Mouse (Mus musculus) liver, embryonic 16.5 days (tissue): ENCODE results near the gene Bsn. TPM values are rescaled to one million over a fixed set of nuclear protein-coding genes. Genes with fewer than 3 reads are reported as not detected.

Source experiments
- ATAC-seq: fragments of 200-750 bp; cut with Nextera tagmentation; 2 replicates; pipeline ENCODE4 v1.8.0; 2017; ENCODE audit warnings: low read depth, mild to moderate bottlenecking, moderate number of reproducible peaks, moderate library complexity
- H3K27ac ChIP-seq: fragments of 300-500 bp; sonication (generic); 2 replicates; pipeline ENCODE4 v1.5.1; 2014; ENCODE audit warnings: mild to moderate bottlenecking, low read length
- H3K27me3 ChIP-seq: fragments of 300-500 bp; sonication (generic); 2 replicates; pipeline ENCODE4 v1.6.1; 2014; ENCODE audit warnings: low read depth, low read length, mixed read lengths; ENCODE audit not compliant: control insufficient read depth, insufficient read depth
- H3K36me3 ChIP-seq: fragments of 300-500 bp; sonication (generic); 2 replicates; pipeline ENCODE4 v1.6.1; 2014; ENCODE audit warnings: mild to moderate bottlenecking; ENCODE audit not compliant: control insufficient read depth, insufficient read depth
- H3K4me1 ChIP-seq: fragments of 300-500 bp; sonication (generic); 2 replicates; pipeline ENCODE4 v1.6.1; 2014; ENCODE audit warnings: low read depth, low read length, mixed read lengths; ENCODE audit not compliant: control insufficient read depth
- H3K4me2 ChIP-seq: fragments of 300-500 bp; sonication (generic); 2 replicates; pipeline ENCODE4 v1.6.1; 2014; ENCODE audit warnings: low read depth, low read length, mixed read lengths
- H3K4me3 ChIP-seq: fragments of 300-500 bp; sonication (generic); 2 replicates; pipeline ENCODE4 v1.5.1; 2014; ENCODE audit warnings: low read depth, mild to moderate bottlenecking, low read length
- H3K9ac ChIP-seq: fragments of 300-500 bp; sonication (generic); 2 replicates; pipeline ENCODE4 v1.6.1; 2014; ENCODE audit warnings: low read depth, low read length
- H3K9me3 ChIP-seq: fragments of 300-500 bp; sonication (generic); replicated peaks from 2 replicates; pipeline ENCODE4 v1.6.1; 2016; ENCODE audit warnings: low read length; ENCODE audit not compliant: control insufficient read depth
- WGBS: fragments of 180-500 bp; shearing (Covaris S2); extraction: QIAGEN DNeasy Blood & Tissue Kit; methylation state at CpG from one replicate; pipeline ENCODE4 v1.1.7; 2014; ENCODE audit not compliant: insufficient replicate concordance; 5-methylcytosine and 5-hydroxymethylcytosine counted together
- polyA plus RNA-seq: library from polyadenylated mRNA; unstranded; fragments of >200 nt; fragmentation: Nextera tagmentation; extraction: Ambion mirVana; gene quantifications from 2 replicates; pipeline ENCODE4 v1.2.1, GENCODE M21; 2015

Bsn gene
- polyA plus RNA-seq, 1 experiment from 2014 or later: 1.2 TPM

DNA sequence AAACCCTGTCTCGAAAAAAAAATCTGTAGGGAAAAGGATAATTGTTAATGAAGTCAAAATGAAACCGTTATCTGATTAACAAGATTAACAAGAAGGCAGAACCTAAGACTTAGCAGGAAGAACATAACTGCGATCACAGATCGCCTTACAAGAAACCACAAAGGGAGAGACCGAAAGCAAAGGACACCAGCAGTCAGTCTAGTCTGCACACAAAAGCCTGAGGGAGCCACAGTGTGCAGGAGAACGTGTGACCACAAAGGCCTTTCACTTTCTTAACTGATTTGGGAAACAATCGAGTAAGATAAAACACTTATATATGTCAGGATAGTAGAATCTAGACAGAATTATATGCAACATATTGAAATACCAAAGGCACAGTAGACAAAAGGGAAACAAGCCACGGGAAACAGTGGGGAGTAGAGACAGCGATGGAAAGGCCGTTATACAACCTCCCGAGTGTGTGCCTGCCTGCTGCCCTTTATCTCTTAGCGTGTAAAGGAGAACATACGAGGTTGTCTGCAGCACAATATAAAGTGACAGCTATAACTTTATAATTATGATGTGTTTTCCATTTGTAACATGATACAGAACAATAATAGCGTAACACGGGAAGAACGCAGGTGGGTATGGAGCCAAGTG is 26.4 kb downstream of the Bsn start:
- 39% methylated on average over 16 of the region's 16 CpGs for WGBS
- Histone ChIP-seq H3K4me3 (no peak overlapping the region), H3K36me3 (no peaks in the 10 kb centered on the region), H3K9me3 (no peaks in the 10 kb centered on the region), H3K4me1 (no peaks in the 10 kb centered on the region), H3K4me2 (no peak overlapping the region), H3K27me3 (no peaks in the 10 kb centered on the region), H3K9ac (no peak overlapping the region), H3K27ac (no peak overlapping the region)
- ATAC-seq: no peak

DNA sequence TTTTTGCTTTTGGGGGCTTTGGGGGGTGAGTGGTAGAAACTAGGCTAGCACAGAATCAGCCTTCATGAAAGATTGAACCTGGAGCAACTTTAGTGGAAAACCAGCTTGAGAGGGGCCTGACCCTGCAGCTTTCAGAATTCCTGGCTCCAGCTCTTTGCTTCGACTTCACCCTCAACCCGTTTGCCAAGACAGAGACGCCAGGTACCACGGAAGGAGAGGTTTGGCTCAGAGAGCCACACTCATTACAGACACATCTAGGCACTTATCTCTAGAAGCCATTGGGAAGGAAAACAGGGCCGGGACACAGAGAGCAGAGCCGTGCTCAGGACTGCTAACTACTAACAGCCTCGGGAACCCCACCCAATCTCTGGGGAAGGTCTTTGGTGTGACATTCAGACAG is 32.3 kb downstream of the Bsn start:
- H3K4me1 ChIP-seq: no peaks in the 10 kb centered on the region
- 52% methylated on average over 7 of the region's 7 CpGs for WGBS
- H3K9me3 ChIP-seq: no peaks in the 10 kb centered on the region
- no peak for ATAC-seq
- H3K27me3 ChIP-seq: no peaks in the 10 kb centered on the region
- H3K36me3 ChIP-seq: no peaks in the 10 kb centered on the region
- no peak overlapping the region for H3K4me3 ChIP-seq
- no peak overlapping the region for H3K4me2 ChIP-seq
- no peak overlapping the region for H3K9ac ChIP-seq
- H3K27ac ChIP-seq: no peak overlapping the region

DNA sequence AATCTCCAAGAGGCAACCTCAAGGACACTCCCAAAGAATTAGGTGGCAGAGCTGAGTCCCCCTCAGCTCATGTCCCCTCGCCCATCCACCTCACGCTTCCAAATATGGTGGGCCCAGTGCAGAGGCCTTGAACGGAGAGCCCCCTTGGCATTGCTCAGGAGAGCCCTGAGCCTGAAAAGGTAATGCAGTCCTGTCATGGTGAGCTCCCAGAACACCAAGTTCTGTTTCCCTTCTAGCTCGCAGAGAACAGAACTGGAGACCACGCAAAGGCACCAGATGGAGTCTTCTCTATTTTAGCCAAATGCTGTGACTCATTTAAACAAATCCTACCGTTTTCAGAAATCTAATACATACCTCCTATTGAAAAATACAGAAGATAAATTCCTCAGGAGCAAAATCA is 32.7 kb downstream of the Bsn start:
- Histone ChIP-seq H3K9ac (no peak overlapping the region), H3K4me1 (no peaks in the 10 kb centered on the region), H3K9me3 (no peaks in the 10 kb centered on the region), H3K27me3 (no peaks in the 10 kb centered on the region), H3K4me3 (no peak overlapping the region), H3K27ac (no peak overlapping the region), H3K36me3 (no peaks in the 10 kb centered on the region), H3K4me2 (no peak overlapping the region)
- 60% methylated on average over 6 of the region's 6 CpGs for WGBS
- ATAC-seq: no peak

DNA sequence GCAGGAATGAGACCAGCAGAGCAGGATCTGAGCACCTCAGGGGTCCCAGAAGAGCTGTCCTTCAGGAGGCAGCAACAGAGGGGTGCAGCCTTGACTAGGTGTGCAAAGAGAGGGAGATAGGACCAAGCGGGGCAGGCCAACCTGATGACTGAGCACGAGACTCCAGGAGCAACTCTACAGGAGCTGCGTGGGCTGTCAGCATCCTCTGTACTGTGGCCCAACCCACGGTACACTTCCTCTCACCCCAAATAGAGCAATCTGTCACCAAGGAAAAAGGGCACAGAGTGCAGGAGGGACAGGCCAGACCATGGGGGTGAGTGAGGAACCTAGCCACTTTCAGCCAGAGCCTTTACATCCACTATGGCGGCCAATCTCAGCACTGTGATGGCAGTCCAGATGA is 33.4 kb downstream of the Bsn start:
- H3K4me1 ChIP-seq: no peaks in the 10 kb centered on the region
- H3K4me3 ChIP-seq: no peak overlapping the region
- ATAC-seq: no peak
- no peaks in the 10 kb centered on the region for H3K27me3 ChIP-seq
- no peak overlapping the region for H3K4me2 ChIP-seq
- 62% methylated on average over 5 of the region's 5 CpGs for WGBS
- H3K36me3 ChIP-seq: no peaks in the 10 kb centered on the region
- H3K27ac ChIP-seq: no peak overlapping the region
- H3K9ac ChIP-seq: no peak overlapping the region
- no peaks in the 10 kb centered on the region for H3K9me3 ChIP-seq

DNA sequence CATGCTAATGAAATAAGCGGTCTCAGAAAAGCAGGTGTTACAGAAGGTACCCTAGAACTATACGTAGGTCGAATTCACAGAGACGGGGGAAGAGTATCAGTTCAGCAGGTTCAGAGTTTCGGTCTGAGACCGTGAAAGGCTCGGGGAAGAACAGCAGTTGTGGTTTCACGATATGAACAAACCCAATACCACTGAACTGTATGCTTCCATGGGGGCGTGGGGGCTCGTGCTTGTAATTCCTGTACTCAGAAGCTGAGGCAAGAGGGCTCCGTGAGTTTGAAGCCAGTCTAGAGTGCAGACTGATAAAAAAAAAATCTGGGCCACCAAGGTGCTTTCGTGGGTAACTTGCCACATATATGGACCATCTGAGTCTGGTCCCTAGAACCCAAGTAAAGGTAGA is 35.4 kb downstream of the Bsn start:
- H3K9me3 ChIP-seq: no peaks in the 10 kb centered on the region
- no peak overlapping the region for H3K4me3 ChIP-seq
- no peak overlapping the region for H3K27ac ChIP-seq
- no peaks in the 10 kb centered on the region for H3K4me1 ChIP-seq
- H3K27me3 ChIP-seq: no peaks in the 10 kb centered on the region
- no peak overlapping the region for H3K4me2 ChIP-seq
- 67% methylated on average over 12 of the region's 12 CpGs for WGBS
- no peaks in the 10 kb centered on the region for H3K36me3 ChIP-seq
- no peak for ATAC-seq
- H3K9ac ChIP-seq: no peak overlapping the region

DNA sequence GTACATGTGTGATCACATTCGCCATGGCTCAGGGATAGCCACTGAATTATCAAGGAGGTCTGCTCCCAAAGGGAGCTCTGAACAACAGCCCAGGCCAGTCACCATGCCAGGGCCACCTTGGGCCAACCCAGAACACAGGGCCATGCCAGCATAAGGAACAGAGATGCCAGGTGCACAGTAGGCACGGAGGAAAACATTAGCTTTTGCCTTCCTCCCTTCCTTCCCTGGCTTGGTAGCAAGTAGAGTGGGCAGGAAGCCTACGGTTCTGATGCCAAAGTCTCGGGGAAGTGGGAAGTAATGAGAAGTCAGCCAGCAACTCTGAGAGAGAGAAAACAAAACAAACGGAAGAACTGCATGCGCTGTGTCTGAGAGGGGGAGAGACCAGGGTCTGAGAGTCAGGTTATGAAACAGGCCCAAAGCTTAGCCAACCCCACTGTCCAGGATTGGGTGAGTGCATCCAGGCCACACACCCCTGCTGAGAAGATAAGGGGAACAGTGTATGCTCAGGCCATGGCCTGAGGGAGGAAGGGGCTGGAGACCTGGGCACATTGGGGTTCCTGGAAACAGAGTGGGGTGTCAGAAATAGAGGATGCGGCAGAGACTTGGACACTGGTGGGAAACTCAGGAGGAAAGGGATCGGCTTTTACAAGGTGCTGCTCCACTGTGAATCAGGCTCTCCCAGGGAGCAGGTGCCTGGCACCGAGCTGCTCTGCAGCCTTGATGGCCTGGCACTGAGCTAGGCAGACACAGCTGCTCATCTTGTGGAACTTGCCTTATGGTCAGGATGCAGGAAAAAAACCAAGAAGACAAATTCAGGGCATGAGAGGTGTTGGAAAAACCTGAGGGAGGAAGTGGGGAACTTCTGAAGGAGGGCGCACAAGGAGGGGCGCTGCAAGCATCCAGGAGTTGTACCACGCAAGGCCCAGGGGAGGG is 36.4 kb downstream of the Bsn start:
- ATAC-seq: no peak
- no peaks in the 10 kb centered on the region for H3K36me3 ChIP-seq
- no peaks in the 10 kb centered on the region for H3K27me3 ChIP-seq
- H3K4me3 ChIP-seq: no peak overlapping the region
- H3K4me1 ChIP-seq: no peaks in the 10 kb centered on the region
- no peaks in the 10 kb centered on the region for H3K9me3 ChIP-seq
- H3K4me2 ChIP-seq: no peak overlapping the region
- no peak overlapping the region for H3K9ac ChIP-seq
- WGBS: 64% methylated on average over 12 of the region's 12 CpGs
- H3K27ac ChIP-seq: no peak overlapping the region

DNA sequence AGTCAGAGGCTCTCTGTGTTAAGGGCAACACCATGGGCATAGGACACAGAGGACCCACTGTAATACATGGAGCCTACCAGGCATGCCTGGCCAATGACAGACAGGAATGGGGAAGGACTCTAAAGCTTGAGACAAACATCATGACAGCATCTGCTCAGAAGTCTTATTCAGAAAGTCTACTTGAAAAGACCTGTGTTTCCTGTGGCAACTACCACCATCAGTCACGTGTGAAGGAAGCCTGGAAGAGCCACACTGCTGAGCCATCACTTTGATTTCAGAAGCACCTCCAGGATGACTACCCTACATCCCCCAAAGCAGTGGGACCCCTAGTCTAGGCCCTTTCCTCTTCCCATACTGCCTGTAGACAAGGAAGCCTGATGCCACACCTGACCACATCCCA is 39.7 kb downstream of the Bsn start:
- Histone ChIP-seq H3K9ac (no peak overlapping the region), H3K4me2 (no peak overlapping the region), H3K4me1 (no peaks in the 10 kb centered on the region), H3K36me3 (no peaks in the 10 kb centered on the region), H3K9me3 (no peaks in the 10 kb centered on the region), H3K27ac (no peak overlapping the region), H3K27me3 (no peaks in the 10 kb centered on the region), H3K4me3 (no peak overlapping the region)
- no peak for ATAC-seq
- WGBS: 29% methylated on average over 1 of the region's 1 CpGs

DNA sequence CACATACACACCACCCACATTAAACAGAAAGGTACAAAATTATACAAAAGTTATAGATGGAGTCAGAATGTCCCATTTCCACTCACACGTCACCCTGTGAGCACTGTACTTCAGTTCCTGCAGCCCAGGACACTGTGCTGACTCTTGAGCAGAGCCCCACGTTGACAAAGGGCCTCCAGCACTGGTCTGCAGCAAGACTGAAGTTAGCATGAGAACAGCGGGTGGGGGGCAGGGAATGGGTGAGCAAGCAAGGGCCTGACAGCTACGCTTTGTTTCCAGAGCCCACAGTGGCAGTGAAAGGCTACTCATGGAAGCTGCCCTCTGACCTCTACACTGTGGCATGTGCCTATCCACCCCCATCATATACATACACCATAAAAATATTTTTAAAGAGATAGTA is 40.4 kb downstream of the Bsn start:
- Histone ChIP-seq H3K4me2 (no peak overlapping the region), H3K4me3 (no peak overlapping the region), H3K36me3 (no peaks in the 10 kb centered on the region), H3K27ac (no peak overlapping the region), H3K4me1 (no peaks in the 10 kb centered on the region), H3K9me3 (no peaks in the 10 kb centered on the region), H3K27me3 (no peaks in the 10 kb centered on the region), H3K9ac (no peak overlapping the region)
- no peak for ATAC-seq
- WGBS: 49% methylated on average over 4 of the region's 4 CpGs

DNA sequence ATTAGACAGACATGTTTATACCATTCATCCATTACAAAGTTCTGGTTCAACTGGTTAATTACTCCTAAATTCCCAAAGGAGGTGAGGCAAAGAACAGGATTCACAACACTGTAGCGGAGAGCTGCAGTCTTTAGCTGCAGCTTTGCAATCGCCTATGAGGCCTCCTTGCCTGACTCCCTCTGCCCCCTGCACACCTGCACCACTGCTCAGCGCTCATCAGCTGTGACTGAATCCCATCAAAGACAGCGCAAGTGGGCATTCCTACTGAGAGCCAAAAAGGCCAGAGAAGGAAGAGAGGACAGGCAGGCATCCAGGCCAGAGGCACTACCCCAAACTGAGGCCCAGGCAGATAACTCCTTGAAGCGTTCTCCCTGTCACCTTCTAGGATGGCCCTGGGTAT is 42.6 kb downstream of the Bsn start:
- H3K9me3 ChIP-seq: no peaks in the 10 kb centered on the region
- no peak overlapping the region for H3K4me2 ChIP-seq
- H3K4me1 ChIP-seq: no peaks in the 10 kb centered on the region
- no peak overlapping the region for H3K4me3 ChIP-seq
- no peaks in the 10 kb centered on the region for H3K36me3 ChIP-seq
- no peak overlapping the region for H3K27ac ChIP-seq
- H3K27me3 ChIP-seq: no peaks in the 10 kb centered on the region
- ATAC-seq: no peak
- no peak overlapping the region for H3K9ac ChIP-seq
- 68% methylated on average over 5 of the region's 5 CpGs for WGBS
